Mouse (Mus musculus) naive thymus-derived CD4-positive, alpha-beta T cell, adult 2 months (primary cell): ENCODE measurements at regions not wholly inside any gene's neighbourhood (a gene's known extent, or its start where the extent isn't known, plus 50 kb on each side); places are given as distances from the start of the nearest gene placed in this dataset.

ENCODE experiments used
- DNase-seq: peaks from one replicate; pipeline ENCODE4 v3.0.0-alpha.2; 2011; ENCODE audit warnings: low read depth

- no peak for DNase-seq
Observed at GRCm38 (mm10) chr1:190067181-190067580, 103.3 kb downstream of the Prox1 start.

DNA sequence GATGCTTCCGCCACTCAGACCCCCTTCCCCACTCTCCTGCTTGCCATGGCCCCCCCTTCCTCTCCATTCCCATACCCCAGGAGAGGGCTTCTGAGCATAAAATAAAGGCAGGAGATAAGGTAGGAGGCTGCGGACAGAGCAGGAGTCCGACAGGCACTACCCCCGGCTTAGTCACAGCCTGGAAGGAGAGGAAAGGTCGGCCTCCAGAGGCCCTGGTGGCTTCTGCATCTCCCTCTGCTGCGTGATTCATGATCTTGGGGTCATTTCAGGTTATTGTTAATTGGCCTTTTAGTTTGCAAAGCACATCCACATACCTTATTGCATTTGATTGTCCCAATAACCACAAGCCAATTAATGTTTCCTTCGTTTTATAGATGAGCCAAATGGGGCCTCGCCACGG, 104.1 kb downstream of the Prox1 start:
- no peak for DNase-seq

- no peak for DNase-seq
Observed at GRCm38 (mm10) chr1:190061560-190062295, 108.8 kb downstream of the Prox1 start.

DNA sequence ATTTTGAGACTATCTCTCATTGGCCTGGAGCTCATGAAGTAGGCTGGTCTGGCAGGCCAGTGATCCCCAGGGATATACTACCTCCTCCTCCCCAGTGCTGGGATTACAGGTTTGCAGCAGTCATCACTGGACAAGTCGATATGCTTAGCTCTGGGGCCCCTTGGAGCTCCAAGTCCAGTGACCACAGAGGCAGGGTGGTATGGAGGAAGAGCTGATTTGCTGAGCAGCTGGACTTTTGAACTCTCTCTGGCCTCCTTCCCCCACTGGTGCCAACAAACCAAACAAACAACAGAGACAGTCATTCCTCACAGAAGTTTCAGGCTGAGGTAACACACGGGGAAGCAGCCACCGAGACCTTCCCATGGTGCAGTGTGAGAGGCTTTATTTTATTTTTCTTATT, 111.5 kb downstream of the Prox1 start:
- no peak for DNase-seq

DNA sequence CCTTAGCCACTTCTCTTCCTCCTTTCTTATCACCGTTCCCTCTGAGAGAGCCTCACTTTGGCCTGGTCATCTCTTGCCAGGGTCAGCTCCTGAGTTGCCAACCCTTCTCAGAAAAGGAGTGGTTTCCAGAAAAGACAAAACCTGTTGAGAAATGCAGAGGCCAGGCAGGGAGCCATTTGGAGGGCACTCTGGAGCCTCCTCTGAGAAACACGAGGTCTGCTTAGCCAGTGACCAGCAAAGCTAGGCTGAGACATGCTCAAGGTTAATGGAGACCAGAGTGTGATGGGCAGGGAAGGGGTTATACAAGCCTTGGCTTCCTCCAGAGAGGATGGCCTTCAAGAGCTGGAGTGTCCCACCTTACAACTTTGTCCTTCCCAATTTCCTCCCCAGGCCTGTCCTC, 113.6 kb downstream of the Prox1 start:
- no peak for DNase-seq

- no peak for DNase-seq
Observed at GRCm38 (mm10) chr1:190051903-190052302, 118.6 kb downstream of the Prox1 start.

- no peak for DNase-seq
Observed at GRCm38 (mm10) chr1:190048521-190049170, 121.9 kb downstream of the Prox1 start.

DNA sequence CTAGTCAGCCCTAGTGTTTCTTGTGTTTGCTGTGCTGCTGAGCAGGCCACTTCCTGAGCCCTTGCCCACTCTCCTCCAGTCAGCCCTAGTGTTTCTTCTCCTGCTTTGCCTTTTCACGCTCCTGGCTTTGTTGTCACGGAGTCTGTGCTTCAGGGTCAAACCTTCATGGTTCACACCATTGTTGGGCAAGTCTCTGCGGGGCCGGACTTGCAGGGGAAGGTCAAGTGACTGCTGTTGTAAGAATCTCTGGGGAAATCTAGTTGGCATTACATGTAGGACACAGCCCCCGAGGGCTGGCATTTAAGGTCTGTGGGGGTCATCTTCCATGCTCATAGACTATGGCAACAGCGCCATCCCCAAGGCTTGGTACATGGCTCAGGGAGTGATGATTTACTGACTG, 123.3 kb downstream of the Prox1 start:
- no peak for DNase-seq

GRCm38 (mm10) chr1:190045797-190046196, 123.6 kb upstream of the Smyd2 start:
- DNase-seq, result no peak

DNA sequence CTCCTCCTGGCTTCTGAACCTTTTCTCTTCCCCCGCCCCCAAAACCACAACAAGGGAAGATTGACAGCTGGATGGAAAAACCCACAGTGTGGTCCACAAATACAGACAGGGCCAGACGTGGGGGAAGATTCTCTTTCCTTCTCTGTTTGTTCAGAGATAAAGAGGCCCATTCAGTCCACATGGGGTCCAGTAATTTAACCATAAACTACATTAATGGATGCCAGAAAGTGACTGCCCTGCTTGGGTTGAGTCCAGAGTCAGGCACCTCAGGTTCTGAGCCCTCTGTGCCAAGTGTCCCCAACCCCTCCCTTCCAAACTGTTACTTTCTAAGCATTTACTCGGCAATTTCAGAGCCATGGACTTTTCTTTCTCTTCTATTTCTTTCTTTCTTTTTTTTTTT, 121.9 kb upstream of the Smyd2 start:
- DNase-seq, result no peak

GRCm38 (mm10) chr1:190043156-190043555, 121.0 kb upstream of the Smyd2 start:
- no peak for DNase-seq

DNA sequence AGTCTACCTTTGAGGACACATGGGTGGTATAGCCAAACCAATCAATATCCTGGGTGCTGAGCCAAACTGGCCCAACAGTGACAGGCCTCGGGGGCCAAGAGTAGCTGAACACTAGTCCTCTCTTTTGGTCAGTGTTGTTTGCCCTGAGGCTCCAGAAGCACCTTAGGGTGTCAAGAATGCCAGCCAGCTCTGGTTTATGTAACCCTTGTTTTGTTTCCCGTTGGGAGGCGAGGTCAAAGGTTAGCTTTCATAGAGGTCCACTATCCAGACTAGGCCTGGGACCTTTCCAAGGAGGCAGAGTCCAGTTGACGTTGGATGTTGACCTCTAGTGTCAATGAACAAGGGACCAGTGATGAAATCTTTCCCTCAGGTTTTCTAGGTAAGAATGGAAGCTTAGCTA, 120.0 kb upstream of the Smyd2 start:
- DNase-seq, result no peak

DNA sequence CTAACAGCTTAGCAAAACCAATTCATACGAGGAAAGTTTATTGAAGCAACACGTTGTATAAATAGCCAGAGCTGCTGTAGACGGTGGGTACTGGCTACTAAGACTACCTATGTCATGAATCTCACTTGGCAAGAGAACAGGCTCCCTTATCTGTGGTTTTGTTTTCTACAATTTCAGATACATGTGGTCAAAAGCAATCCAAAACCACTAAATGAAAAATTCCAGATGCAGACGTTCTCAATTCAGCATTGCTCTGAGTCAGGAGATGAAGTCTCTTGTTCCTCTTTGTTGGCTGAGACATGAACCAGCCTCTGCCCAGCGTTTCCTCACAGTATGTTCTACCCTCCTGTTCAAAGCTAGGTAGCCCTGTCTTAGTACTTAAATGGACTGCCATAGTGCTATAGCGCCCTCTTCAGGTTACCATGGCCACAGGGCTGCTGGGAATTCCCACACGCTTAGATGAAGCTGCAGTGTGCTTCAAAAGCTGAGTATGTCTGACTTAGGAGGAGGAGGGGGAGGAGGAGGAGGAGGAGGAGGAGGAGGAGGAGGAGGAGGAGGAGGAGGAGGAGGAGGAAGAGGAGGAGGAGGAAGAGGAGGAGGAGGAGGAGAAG, 119.0 kb upstream of the Smyd2 start:
- DNase-seq, result no peak

DNA sequence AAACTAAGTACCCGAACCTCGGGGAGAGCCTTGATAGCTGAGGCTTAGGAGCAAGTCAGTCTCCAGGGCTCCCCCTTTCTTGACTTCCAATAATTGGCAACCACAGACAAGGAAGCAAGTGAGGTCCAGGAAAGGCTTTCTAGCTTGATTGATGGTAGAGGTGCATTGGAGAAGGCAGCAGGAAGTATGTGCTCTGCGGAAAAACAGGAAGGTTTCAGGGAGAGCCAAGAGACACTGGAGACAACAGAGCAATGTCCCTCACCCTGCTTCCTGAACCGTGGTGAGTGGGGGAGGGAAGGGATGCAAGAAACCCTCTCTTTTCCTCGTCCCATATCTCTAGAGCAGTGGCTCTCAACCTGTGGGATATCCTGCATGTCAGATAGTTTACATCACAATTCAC, 115.9 kb upstream of the Smyd2 start:
- DNase-seq, result no peak

DNA sequence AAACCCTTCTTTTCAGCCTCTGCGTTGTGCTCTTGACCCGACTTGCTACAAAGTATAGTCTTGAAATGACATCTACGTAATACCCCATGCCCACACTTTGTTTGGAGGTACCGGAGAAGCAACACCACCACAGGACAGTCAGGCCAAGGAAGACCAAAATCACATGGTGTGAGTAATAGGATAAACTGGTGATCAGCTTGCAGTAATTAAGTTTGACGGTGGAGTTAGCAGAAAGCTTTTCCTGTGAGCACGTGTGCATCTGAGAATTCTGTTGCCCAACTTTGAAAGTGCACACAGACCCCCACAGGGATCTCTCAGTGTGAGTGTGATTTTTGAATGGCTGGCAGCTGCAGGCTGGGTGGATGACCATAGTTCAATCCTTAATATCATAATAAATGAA, 114.6 kb upstream of the Smyd2 start:
- no peak for DNase-seq

- no peak for DNase-seq
Observed at GRCm38 (mm10) chr1:190035935-190036334, 113.8 kb upstream of the Smyd2 start.

DNA sequence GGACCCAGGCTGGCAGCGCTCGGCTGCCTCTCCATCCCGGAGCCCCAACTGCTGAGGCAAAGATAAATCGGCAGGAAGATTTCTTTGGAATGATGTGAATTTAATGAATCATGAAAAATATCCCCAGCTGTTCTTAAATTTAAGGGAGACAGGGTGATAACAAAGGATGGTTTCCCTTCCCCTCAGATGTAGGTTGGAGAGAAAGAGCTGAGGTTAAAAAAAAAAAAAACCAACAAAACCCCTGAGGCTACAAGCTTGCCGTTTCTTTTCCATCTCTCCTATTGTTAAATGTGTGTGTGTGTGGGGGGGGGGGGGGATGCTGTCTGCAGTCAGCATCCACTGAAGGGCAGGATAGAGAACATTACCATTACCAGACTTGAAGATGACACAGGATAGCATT, 111.9 kb upstream of the Smyd2 start:
- DNase-seq, result no peak

DNA sequence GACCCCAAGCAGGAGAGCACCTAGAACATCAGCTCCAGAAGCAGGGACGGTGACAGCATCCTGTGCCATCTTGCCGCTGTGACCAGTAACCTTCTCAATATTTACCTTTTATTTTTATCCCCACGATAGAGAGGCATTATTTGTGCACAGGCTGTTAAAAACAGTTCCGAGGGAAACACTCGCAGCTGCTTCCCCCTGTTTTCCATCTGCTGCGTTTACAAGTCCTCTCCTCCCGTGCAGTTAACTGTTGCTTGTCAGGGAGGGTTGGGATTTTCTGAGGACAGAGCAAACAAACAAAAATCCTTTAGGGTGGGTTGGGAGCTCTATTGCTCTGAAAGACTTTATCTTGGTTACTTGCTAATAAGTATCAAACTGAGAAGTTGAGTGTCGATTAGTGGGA, 105.4 kb upstream of the Smyd2 start:
- DNase-seq, result no peak

GRCm38 (mm10) chr1:190009466-190009865, 87.3 kb upstream of the Smyd2 start:
- DNase-seq, result no peak

- no peak for DNase-seq
Observed at GRCm38 (mm10) chr1:190007271-190007670, 85.1 kb upstream of the Smyd2 start.

- DNase-seq, result no peak
Observed at GRCm38 (mm10) chr1:190001084-190001483, 78.9 kb upstream of the Smyd2 start.

DNA sequence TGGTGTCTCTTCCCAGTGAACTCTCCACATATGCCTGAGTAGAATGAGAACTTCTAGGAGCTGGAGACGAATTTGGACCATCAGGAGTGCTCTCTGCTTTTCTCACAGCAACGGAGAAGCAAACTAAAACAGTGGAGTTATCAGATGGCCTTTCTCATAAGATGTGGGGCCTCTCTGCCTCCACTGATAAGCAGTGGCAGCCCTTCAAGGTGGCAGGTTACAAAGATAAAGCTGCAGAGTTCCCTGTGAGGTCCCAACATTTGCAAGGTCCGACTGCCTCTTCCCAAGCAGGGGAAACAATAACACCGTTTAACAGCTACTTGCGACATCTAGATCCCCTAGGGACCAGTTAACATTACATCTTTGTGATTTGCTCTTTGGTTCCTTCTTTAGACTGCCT, 71.5 kb upstream of the Smyd2 start:
- no peak for DNase-seq

DNA sequence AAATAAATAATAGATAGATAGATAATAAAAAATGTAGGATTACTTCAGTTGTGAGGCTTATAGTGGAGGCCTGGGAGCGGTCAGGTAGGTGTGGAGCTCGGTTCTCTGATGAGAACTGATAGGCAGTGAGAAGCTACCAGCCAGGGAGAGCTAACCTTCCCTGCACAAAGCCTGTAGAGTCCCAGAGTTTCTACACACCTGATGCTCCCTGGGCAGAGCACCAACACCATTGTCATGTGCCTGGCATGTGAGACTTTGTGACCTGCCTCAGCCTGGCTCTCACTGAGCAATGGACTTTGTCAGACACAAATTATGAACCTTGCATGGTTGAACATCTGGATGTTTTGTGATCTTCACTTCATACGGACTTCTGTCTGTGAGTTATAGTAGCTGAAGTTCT, 71.1 kb upstream of the Smyd2 start:
- no peak for DNase-seq

DNA sequence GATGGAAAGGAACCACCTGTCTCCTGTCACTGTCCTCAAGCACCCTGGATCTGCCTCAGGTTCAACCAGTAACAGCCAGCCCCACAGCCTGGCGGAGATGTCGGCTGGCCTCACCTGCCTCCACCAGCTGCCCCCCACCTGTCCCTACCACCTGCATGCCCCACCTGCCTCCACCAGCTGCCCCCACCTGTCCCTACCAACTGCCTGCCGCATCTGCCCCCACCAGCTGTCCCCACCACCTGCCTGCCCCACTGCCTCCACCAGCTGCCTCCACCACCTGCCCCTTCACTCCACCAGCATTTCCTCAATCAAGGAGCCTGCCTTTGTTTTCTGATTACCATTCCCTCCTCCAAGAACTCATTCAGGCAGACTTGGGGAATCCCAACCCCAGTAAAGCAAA, 68.9 kb upstream of the Smyd2 start:
- no peak for DNase-seq
